Mouse (Mus musculus): ENCODE data around the gene Gm38655.

DNA sequence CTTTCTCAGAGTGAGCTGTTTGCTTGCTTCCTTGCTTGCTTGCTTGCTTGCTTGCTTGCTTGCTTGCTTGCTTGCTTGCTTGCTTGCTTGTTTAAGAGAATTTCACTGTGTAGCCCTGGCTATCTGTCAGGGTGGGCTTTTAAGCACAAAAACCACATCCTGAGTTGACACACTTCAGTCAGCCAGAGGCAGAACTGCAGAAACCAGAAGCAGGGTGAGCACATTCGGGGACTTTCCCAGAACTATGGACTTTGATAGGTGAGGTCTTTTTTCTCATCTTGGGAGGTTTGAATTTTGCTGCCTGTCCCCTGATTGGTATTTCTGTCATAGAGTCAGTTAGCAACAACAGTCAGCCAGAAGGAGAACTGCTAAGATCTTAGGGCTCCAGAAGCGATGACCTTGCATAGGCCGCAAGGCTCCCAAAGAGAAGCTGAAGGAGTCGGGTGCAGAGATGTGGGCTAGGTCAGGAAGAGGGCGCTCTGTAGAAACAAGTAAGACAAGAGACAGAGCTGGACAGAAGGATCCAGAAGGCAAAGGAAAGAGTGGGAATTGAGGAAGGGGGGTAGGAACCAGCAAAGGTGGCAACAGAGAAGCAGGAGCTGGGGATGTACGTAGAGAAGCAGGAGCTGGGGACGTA lies 49.4 kb upstream of the Gm38655 start:
- TF ChIP-seq POLR2A (IDR thresholded peaks at IDR 0.05; ENCODE audit: low read depth, low read length) (no peak), CTCF (conservative IDR thresholded peaks at IDR 0.05; ENCODE audit: insufficient read depth, insufficient read length, low read depth, low read length) (no peak)
